Mouse (Mus musculus) right cerebral cortex, postnatal 25 days (tissue): ENCODE results near the gene 1700102P08Rik.

Experiments used
- DNase-seq: peaks from one replicate; pipeline ENCODE4 v3.0.0; 2022

1700102P08Rik gene

DNA sequence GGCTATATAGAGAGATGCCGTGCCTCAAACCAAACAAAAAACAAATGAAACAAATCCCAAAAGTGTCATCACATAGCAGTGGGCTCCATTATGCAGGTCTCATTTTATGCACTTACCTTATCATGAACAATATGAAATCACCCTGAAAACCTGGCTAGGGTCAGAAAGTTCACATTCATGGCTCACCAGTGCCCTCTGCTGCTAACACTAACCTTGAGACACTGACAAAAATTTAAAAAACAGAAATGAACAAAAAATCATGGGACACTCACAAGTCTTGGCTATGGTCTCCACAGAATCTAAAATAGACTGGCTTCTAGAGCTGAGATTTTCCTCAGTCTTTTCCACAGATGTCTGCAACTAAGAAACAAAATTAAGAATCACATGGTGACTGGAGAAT, 19.6 kb downstream of the 1700102P08Rik start:
- no peak for DNase-seq

DNA sequence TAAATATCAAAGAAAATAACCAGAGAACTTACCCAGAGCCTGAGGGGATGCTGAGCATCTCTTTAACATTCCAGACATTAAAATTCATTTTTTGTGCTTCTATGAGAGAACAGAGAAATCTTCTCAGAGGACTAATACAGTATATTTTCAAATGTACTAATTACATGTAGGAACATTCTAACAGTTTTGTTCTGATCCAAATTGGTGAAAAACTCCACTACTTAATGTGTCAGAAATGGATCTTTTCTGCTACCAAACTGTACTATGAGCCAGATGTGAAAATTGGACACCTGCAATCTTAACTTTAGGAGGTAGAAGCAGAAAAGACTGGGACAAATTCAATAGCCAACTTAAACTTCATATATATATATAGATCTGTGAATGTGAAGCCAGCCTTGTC, 35.8 kb downstream of the 1700102P08Rik start, which contains the start of gene Ccdc36:
Gene Ccdc36, minus strand, starts transcription at position 101 of the 400 bp plus-strand sequence.
- DNase-seq, result no peak

- DNase-seq, result no peak
Observed at GRCm38 (mm10) chr9:108431431-108432067, 38.9 kb downstream of the 1700102P08Rik start.

DNA sequence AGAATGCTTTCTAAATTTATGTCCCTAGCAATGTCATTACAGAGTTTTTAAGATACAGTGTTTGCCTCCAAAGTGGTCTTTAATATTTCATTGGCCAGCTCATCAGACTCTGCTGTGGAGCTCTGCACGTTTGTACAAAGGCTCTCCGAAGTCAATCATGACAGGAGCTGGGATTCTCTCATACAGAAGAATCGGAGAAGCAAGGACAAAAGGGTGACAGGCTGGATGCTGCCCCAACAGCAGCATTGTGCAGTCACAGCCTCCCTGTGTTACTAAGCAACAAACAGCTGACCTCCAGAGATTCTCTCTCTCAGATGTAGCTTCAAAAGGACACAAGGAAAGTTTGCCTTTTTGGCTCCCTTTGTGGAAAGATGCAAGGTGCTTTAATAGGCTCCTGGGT, 43.6 kb downstream of the 1700102P08Rik start, which contains the start of gene BC048562:
Gene BC048562, plus strand, starts transcription at position 301 of the 400 bp plus-strand sequence.
- DNase-seq, result no peak

- peak; percentile 28 for DNase-seq
Observed at GRCm38 (mm10) chr9:108439176-108439575, 46.6 kb downstream of the 1700102P08Rik start.

DNA sequence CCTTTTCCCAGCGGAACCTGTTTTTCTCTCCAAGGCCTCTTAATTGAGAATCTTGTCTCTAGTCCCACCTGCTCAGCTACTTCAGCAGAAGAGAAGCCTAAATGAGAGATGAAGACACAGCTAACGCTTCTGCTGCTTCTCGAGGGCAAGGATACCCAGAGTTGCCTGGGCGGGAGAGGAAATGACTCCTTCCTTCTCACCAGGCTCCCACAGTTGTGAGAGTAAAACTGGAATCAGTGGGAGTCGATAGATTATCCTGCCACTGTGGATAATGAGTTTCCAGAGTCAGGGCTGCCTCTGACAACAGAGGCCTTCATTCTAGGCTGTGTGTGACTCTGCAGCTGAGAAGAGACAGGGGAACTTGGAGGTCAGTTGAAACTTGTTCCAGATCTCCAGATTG, 47.9 kb downstream of the 1700102P08Rik start:
- DNase-seq, result peak; percentile 48

GRCm38 (mm10) chr9:108441236-108441919, 48.8 kb downstream of the 1700102P08Rik start:
- peak; percentile 52 for DNase-seq

DNA sequence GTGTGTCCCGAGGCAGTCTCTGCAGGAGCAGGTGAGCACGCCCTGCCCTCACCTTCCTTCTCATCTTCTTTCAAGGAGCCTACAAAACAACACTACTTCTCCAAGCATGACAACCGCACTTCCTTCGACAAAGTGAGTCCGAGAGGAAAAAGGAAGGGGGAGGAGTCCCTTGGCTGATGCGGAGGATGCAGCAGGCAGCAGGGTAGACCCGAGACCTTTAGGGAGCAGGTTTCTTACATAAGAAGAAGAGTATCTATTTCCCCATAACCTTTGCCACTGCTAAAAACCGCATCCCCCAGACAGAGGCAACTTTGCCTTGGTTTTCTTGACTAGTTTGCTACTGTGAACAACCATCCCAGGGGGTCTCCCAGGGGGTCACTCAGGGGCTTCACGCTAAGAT, 52.5 kb downstream of the 1700102P08Rik start:
- DNase-seq, result no peak

GRCm38 (mm10) chr9:108449860-108450259, 57.3 kb downstream of the 1700102P08Rik start:
- DNase-seq, result peak; percentile 62

GRCm38 (mm10) chr9:108450292-108451169, 57.9 kb downstream of the 1700102P08Rik start:
- DNase-seq, result peak; percentile 61

DNA sequence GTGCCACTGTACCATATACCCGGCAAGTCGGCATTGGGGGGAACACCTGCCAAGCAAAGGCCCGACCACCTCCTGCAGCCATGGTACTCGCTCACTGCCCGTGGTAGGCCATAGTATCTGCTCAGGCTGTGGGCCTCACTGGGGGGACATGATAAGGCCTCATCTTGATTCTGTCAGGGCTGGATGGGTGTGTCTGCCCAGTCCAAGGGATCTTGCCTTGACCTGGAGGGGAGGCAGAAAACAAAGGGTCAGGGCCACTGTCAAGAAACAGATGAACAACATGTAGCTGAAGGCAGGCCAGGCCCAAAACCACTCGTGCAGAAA, 58.5 kb downstream of the 1700102P08Rik start:
- no peak for DNase-seq

DNA sequence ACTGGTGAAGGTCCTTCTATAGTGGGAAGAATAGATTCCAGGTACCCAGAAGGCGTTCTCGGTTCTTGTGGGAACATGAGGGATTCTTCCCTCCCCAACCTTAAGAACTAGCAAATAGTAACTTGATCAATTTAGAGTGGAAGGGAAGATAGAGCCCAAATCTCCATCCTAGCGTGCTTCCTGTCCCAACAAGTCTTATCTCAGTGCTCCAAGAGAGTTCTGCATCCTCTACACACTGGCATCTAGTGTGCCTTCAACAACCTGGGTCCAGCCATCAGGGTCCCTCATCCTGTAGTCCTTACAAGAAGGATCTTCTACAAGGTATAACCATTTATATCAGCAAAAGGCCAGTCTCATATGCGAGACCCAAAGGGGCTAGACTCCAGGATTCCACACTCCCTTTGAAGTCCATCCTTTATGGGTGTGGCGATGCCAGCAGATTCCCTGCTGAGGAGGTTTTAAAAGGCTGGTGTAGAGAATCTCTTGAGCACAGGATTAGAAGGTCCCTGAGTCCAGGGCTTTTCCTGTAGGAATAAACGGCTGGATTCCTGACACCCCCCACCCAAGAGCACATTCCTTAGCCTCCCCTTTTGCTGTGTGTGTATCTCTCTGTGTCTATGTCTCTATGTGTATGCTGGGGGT, 59.0 kb downstream of the 1700102P08Rik start:
- DNase-seq, result no peak

GRCm38 (mm10) chr9:108452291-108452906, 59.8 kb downstream of the 1700102P08Rik start:
- peak; percentile 86 for DNase-seq

DNA sequence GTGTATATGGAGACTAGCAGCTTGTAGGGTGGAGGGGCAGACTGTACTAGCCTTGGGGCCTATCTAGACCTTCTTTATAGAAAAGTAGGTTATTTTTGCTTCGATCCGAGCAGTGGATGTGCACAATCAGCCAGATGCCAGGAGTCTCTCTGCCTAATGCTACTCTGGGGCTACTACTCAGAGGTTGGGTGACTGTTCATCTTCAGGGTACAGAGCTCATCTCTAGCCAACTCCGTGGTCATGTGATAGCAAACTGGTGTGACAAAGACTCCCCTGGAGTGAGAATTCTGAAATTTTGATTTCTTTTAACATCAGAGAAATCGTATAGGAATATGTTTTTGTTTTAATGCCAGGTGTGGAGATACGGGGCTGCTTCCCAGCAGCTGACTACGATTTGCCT, 60.3 kb downstream of the 1700102P08Rik start:
- DNase-seq, result no peak

DNA sequence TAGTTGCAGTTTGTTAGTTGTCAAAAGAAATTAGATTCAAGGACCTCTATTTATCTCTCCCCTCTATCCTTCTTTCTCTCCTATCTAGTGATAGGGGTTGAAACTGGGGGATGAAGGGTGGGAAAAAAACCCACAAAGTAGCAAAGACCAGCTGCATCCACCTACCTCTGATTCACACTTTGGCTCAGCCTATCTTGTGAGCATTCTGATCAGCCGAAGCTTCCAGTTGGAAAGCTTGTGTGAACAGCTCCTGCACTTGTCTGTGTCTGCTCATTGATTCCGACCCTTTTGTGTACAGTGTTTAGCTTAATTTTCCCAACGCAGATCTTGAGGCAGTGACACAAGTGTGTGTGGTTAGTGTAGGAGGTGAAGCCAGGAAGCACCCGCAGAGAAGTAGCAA, 60.9 kb downstream of the 1700102P08Rik start:
- peak; percentile 23 for DNase-seq

- no peak for DNase-seq
Observed at GRCm38 (mm10) chr9:108454429-108454828, 61.8 kb downstream of the 1700102P08Rik start.

GRCm38 (mm10) chr9:108455747-108456571, 63.4 kb downstream of the 1700102P08Rik start:
- no peak for DNase-seq

DNA sequence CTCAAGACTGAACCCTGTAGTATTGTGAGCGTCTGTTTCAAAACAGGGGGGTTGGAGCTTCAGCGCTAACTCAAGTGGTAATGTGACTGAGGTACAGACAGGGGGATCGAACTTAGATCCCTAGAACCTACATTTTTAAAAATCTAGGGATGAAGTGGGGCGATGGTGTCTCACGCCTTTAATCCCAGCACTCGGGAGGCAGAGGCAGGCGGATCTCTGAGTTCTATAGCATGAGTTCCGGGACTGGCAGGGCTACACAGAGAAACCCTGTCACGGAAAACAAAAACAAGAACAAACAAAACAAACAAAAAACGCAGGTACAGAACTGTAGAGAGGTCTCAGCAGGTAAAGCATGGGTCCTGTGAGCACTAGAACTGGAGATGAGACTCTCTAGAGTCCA, 64.3 kb downstream of the 1700102P08Rik start:
- no peak for DNase-seq

DNA sequence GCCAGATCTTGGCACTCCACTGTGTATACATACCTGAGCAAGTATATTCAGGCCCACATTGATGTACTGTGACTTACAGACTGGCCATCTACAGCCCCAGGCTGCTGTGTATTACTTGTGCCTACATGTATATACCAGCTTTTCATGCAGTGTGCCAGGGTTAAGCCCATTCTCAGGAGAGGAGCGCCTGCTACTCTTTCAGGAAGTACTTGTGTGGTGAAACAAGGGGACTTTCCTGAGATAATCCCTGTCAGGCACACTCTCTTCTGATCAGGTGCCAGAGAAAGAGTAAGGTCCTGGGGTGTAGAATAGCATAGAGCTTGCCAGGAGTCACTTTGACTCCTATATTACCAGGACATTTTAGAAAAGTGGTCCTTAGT, 67.3 kb downstream of the 1700102P08Rik start:
- DNase-seq, result no peak
